Mouse (Mus musculus) heart, embryonic 11.5 days (tissue): ENCODE data around the gene Tln2. TPM values are rescaled to one million over a fixed set of nuclear protein-coding genes. Genes with fewer than 3 reads are reported as not detected.

Source experiments
- ATAC-seq: fragments of 200-750 bp; cut with Nextera tagmentation; replicated peaks from 2 replicates; pipeline ENCODE4 v1.8.0; 2017; ENCODE audit warnings: moderate library complexity; ENCODE audit not compliant: insufficient number of reproducible peaks, low FRiP score, low TSS enrichment
- H3K27ac ChIP-seq: fragments of 300-500 bp; sonication (generic); 2 replicates; pipeline ENCODE4 v1.5.1; 2014; ENCODE audit warnings: mild to moderate bottlenecking, low read depth, low read length
- H3K27me3 ChIP-seq: fragments of 300-500 bp; sonication (generic); 2 replicates; pipeline ENCODE4 v1.6.1; 2014; ENCODE audit warnings: mild to moderate bottlenecking, low read length, mixed read lengths; ENCODE audit not compliant: control insufficient read depth, insufficient read depth
- H3K36me3 ChIP-seq: fragments of 300-500 bp; sonication (generic); 2 replicates; pipeline ENCODE4 v1.6.1; 2014; ENCODE audit warnings: mild to moderate bottlenecking, low read length, moderate library complexity, mixed read lengths; ENCODE audit not compliant: control insufficient read depth, insufficient read depth
- H3K4me1 ChIP-seq: fragments of 300-500 bp; sonication (generic); 2 replicates; pipeline ENCODE4 v1.6.1; 2014; ENCODE audit warnings: low read length; ENCODE audit not compliant: control insufficient read depth, insufficient read depth
- H3K4me2 ChIP-seq: fragments of 300-500 bp; sonication (generic); 2 replicates; pipeline ENCODE4 v1.6.1; 2014; ENCODE audit warnings: mild to moderate bottlenecking, moderate library complexity
- H3K4me3 ChIP-seq: fragments of 300-500 bp; sonication (generic); 2 replicates; pipeline ENCODE4 v1.5.1; 2014; ENCODE audit warnings: low read depth, low read length
- H3K9ac ChIP-seq: fragments of 300-500 bp; sonication (generic); 2 replicates; pipeline ENCODE4 v1.6.1; 2014; ENCODE audit warnings: mild to moderate bottlenecking, low read depth, low read length, moderate library complexity
- H3K9me3 ChIP-seq: fragments of 300-500 bp; sonication (generic); replicated peaks from 2 replicates; pipeline ENCODE4 v1.6.1; 2016; ENCODE audit warnings: low read length; ENCODE audit not compliant: control insufficient read depth
- WGBS: fragments of 180-500 bp; shearing (Covaris S2); extraction: QIAGEN DNeasy Blood & Tissue Kit; methylation state at CpG from one replicate; pipeline ENCODE4 v1.1.7; 2014; ENCODE audit not compliant: insufficient replicate concordance; 5-methylcytosine and 5-hydroxymethylcytosine counted together
- polyA plus RNA-seq: library from polyadenylated mRNA; unstranded; fragments of >200 nt; fragmentation: Nextera tagmentation; extraction: Ambion mirVana; gene quantifications from 2 replicates; pipeline ENCODE4 v1.2.1, GENCODE M21; 2014

The Tln2 gene
- polyA plus RNA-seq, 1 experiment from 2014 or later = 43.8 TPM

- no peaks in the 10 kb centered on the region for H3K9me3 ChIP-seq
- ATAC-seq = no peak
- 26% methylated on average over 12 of the region's 12 CpGs for WGBS
- no peaks in the 10 kb centered on the region for H3K36me3 ChIP-seq
- H3K4me3 ChIP-seq = peak overlapping the region; percentile 11
- peak overlapping the region; percentile 79 for H3K27ac ChIP-seq
- H3K27me3 ChIP-seq = no peaks in the 10 kb centered on the region
- peak overlapping the region; percentile 52 for H3K4me2 ChIP-seq
- peaks cover 14% of the 10 kb centered on the region for H3K4me1 ChIP-seq
- H3K9ac ChIP-seq = peak overlapping the region; percentile 24; the same call in 1 of the 2 replicates
These were observed 130.2 kb downstream of the Tln2 start for GRCm38 (mm10) chr9:67429199-67429892.

- H3K36me3 ChIP-seq = no peaks in the 10 kb centered on the region
- peak overlapping the region; percentile 52 for H3K4me2 ChIP-seq
- ATAC-seq = 0 out of 2 replicates have a peak, but pooled peaks have one; percentile 52
- peak overlapping the region; percentile 24; the same call in 1 of the 2 replicates for H3K9ac ChIP-seq
- no peaks in the 10 kb centered on the region for H3K9me3 ChIP-seq
- no peaks in the 10 kb centered on the region for H3K27me3 ChIP-seq
- peak overlapping the region; percentile 11; the same call in 1 of the 2 replicates for H3K4me3 ChIP-seq
- H3K4me1 ChIP-seq = peaks cover 14% of the 10 kb centered on the region
- WGBS = 61% methylated on average over 15 of the region's 15 CpGs
- H3K27ac ChIP-seq = peak overlapping the region; percentile 79
These were observed 131.0 kb downstream of the Tln2 start for GRCm38 (mm10) chr9:67428306-67429047.

GRCm38 (mm10) chr9:67426304-67426703, 133.2 kb downstream of the Tln2 start:
- Histone ChIP-seq H3K27me3 (no peaks in the 10 kb centered on the region), H3K36me3 (no peaks in the 10 kb centered on the region), H3K4me1 (peaks cover 14% of the 10 kb centered on the region), H3K4me3 (no peak overlapping the region), H3K4me2 (no peak overlapping the region), H3K9ac (no peak overlapping the region), H3K27ac (no peak overlapping the region), H3K9me3 (no peaks in the 10 kb centered on the region)
- no peak for ATAC-seq
- WGBS = 75% methylated on average over 3 of the region's 3 CpGs

- Histone ChIP-seq H3K27ac (no peak overlapping the region), H3K4me3 (no peak overlapping the region), H3K27me3 (no peaks in the 10 kb centered on the region), H3K9me3 (no peaks in the 10 kb centered on the region), H3K4me1 (peaks cover 6% of the 10 kb centered on the region), H3K4me2 (no peak overlapping the region), H3K9ac (no peak overlapping the region), H3K36me3 (no peaks in the 10 kb centered on the region)
- WGBS = 66% methylated on average over 7 of the region's 7 CpGs
- ATAC-seq = no peak
These were observed 135.4 kb downstream of the Tln2 start for GRCm38 (mm10) chr9:67424110-67424509.

GRCm38 (mm10) chr9:67418092-67418491, 141.4 kb downstream of the Tln2 start:
- Histone ChIP-seq H3K4me1 (no peaks in the 10 kb centered on the region), H3K27me3 (no peaks in the 10 kb centered on the region), H3K27ac (no peak overlapping the region), H3K9me3 (no peaks in the 10 kb centered on the region), H3K4me3 (no peak overlapping the region), H3K9ac (no peak overlapping the region), H3K4me2 (no peak overlapping the region), H3K36me3 (no peaks in the 10 kb centered on the region)
- WGBS = 54% methylated on average over 6 of the region's 6 CpGs
- no peak for ATAC-seq

GRCm38 (mm10) chr9:67410667-67411066, 148.8 kb downstream of the Tln2 start:
- no peaks in the 10 kb centered on the region for H3K4me1 ChIP-seq

GRCm38 (mm10) chr9:67404736-67405135, 154.8 kb downstream of the Tln2 start:
- WGBS = 80% methylated on average over 7 of the region's 7 CpGs
- no peak overlapping the region for H3K4me2 ChIP-seq
- no peak overlapping the region for H3K27ac ChIP-seq
- no peaks in the 10 kb centered on the region for H3K36me3 ChIP-seq
- no peak overlapping the region for H3K9ac ChIP-seq
- no peaks in the 10 kb centered on the region for H3K9me3 ChIP-seq
- no peaks in the 10 kb centered on the region for H3K27me3 ChIP-seq
- no peaks in the 10 kb centered on the region; the same call in 1 of the 2 replicates for H3K4me1 ChIP-seq
- ATAC-seq = no peak
- H3K4me3 ChIP-seq = no peak overlapping the region

More at GRCm38 (mm10) chr9:67410667-67411066, 148.8 kb downstream of the Tln2 start:
- ATAC-seq = no peak
- no peaks in the 10 kb centered on the region for H3K27me3 ChIP-seq
- WGBS = 79% methylated on average over 2 of the region's 2 CpGs
- H3K4me2 ChIP-seq = no peak overlapping the region
- no peaks in the 10 kb centered on the region for H3K36me3 ChIP-seq
- no peak overlapping the region for H3K9ac ChIP-seq
- no peak overlapping the region for H3K4me3 ChIP-seq
- no peak overlapping the region for H3K27ac ChIP-seq
- H3K9me3 ChIP-seq = no peaks in the 10 kb centered on the region

GRCm38 (mm10) chr9:67399563-67399962, 159.9 kb downstream of the Tln2 start:
- no peak overlapping the region for H3K4me2 ChIP-seq
- no peak overlapping the region for H3K27ac ChIP-seq
- H3K9me3 ChIP-seq = no peaks in the 10 kb centered on the region
- WGBS = 86% methylated on average over 6 of the region's 6 CpGs
- H3K36me3 ChIP-seq = no peaks in the 10 kb centered on the region
- ATAC-seq = no peak
- no peaks in the 10 kb centered on the region; the same call in 1 of the 2 replicates for H3K4me1 ChIP-seq
- no peaks in the 10 kb centered on the region for H3K27me3 ChIP-seq
- H3K9ac ChIP-seq = no peak overlapping the region
- no peak overlapping the region for H3K4me3 ChIP-seq
